Mouse (Mus musculus) intestine, postnatal 0 days (tissue): ENCODE results near the gene Psmb6. TPM values are rescaled to one million over a fixed set of nuclear protein-coding genes. Genes with fewer than 3 reads are reported as not detected.
A peak's percentile ranks its signal among the peaks of the same experiment; 100 is the strongest.

Source experiments
- ATAC-seq: fragments of 200-750 bp; cut with Nextera tagmentation; 2 replicates; pipeline ENCODE4 v1.8.0; 2017; ENCODE audit warnings: mild to moderate bottlenecking, moderate TSS enrichment, moderate library complexity
- H3K27ac ChIP-seq: fragments of 300-500 bp; sonication (generic); 2 replicates; pipeline ENCODE4 v1.5.1; 2014; ENCODE audit warnings: mild to moderate bottlenecking, low read depth, low read length, moderate library complexity
- H3K27me3 ChIP-seq: fragments of 300-500 bp; sonication (generic); replicated peaks from 2 replicates; pipeline ENCODE4 v1.6.1; 2014; ENCODE audit warnings: low read length, mixed read lengths; ENCODE audit not compliant: control insufficient read depth, insufficient read depth
- H3K36me3 ChIP-seq: fragments of 300-500 bp; sonication (generic); 2 replicates; pipeline ENCODE4 v1.6.1; 2014; ENCODE audit warnings: mild to moderate bottlenecking, moderate library complexity; ENCODE audit not compliant: control insufficient read depth, insufficient read depth
- H3K4me1 ChIP-seq: fragments of 300-500 bp; sonication (generic); replicated peaks from 2 replicates; pipeline ENCODE4 v1.6.1; 2014; ENCODE audit warnings: antibody characterized with exemption, low read length, mixed read lengths; ENCODE audit not compliant: control insufficient read depth, insufficient read depth
- H3K4me2 ChIP-seq: fragments of 300-500 bp; sonication (generic); replicated peaks from 2 replicates; pipeline ENCODE4 v1.6.1; 2014; ENCODE audit warnings: low read depth, mild to moderate bottlenecking, moderate library complexity
- H3K4me3 ChIP-seq: fragments of 300-500 bp; sonication (generic); 2 replicates; pipeline ENCODE4 v1.5.1; 2014; ENCODE audit warnings: low read depth, low read length
- H3K9ac ChIP-seq: fragments of 300-500 bp; sonication (generic); 2 replicates; pipeline ENCODE4 v1.6.1; 2014; ENCODE audit warnings: mild to moderate bottlenecking, low read depth, low read length
- H3K9me3 ChIP-seq: fragments of 300-500 bp; sonication (generic); 2 replicates; pipeline ENCODE4 v1.6.1; 2016; ENCODE audit warnings: mixed run types; ENCODE audit not compliant: control insufficient read depth
- CTCF ChIP-seq: sonication (generic); IDR thresholded peaks from 2 replicates; pipeline ENCODE4 v1.5.1; 2016; ENCODE audit warnings: low read depth, mild to moderate bottlenecking, control low read depth, antibody characterized with exemption, moderate library complexity
- WGBS: fragments of 180-500 bp; shearing (Covaris S2); extraction: QIAGEN DNeasy Blood & Tissue Kit; methylation state at CpG from one replicate; pipeline ENCODE4 v1.1.7; 2014; 5-methylcytosine and 5-hydroxymethylcytosine counted together
- polyA plus RNA-seq: library from polyadenylated mRNA; unstranded; fragments of >200 nt; fragmentation: Nextera tagmentation; extraction: Ambion mirVana; gene quantifications from 2 replicates; pipeline ENCODE4 v1.2.1, GENCODE M21; 2015

Psmb6 gene
- polyA plus RNA-seq, 1 experiment from 2014 or later: 489 TPM

DNA sequence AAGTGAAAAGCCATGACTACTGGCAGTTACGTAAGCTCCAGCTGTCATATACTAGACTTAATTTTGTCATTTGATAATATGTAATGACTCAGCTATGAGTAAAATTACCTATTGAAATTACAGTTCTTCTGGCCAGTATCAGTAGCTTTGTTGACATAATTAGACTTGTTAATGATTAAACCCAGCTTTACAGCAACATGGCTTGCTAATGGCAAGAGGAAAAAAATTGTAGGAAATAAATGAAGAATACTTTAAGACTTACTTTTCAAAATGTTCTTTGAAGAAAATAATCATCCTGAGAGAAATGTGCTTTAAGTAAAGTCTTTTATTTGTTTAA lies 24.7 kb upstream of the Psmb6 start:
- TF ChIP-seq CTCF: no peak
- ATAC-seq: peak; percentile 53
- WGBS: 35% methylated on average over 1 of the region's 1 CpGs
- Histone ChIP-seq H3K27ac (no peak overlapping the region), H3K4me2 (no peak overlapping the region), H3K9me3 (no peaks in the 10 kb centered on the region), H3K36me3 (no peaks in the 10 kb centered on the region), H3K27me3 (no peaks in the 10 kb centered on the region), H3K9ac (no peak overlapping the region), H3K4me3 (no peak overlapping the region), H3K4me1 (no peaks in the 10 kb centered on the region)

DNA sequence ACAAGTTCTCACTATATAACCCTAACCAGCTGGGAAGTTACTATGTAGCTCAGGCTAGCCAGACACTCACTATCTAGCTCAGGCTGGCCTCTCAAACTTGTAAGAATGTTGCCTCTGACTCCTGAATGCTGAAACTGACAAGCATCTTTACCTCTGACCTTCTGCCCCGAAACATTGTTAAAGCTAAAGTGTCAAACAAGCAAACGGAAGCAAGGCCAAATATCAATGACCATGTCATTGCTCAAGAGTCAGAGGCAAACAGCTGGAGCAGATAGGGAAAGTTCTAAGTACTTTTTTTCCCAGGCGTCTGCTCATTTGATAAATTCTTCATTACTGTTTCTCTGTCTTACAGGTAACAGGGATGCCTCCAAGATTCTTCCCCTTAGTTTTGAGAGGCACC lies 23.1 kb upstream of the Psmb6 start:
- H3K4me2 ChIP-seq: no peak overlapping the region
- H3K36me3 ChIP-seq: no peaks in the 10 kb centered on the region
- no peak overlapping the region; the same call in 1 of the 2 replicates for H3K27ac ChIP-seq
- no peaks in the 10 kb centered on the region for H3K9me3 ChIP-seq
- 0 out of 2 replicates have a peak, but pooled peaks cover 2% of the 10 kb centered on the region for H3K4me1 ChIP-seq
- H3K4me3 ChIP-seq: no peak overlapping the region
- H3K9ac ChIP-seq: no peak overlapping the region
- 28% methylated on average over 3 of the region's 3 CpGs for WGBS
- no peak for TF ChIP-seq CTCF
- no peak for ATAC-seq
- H3K27me3 ChIP-seq: no peaks in the 10 kb centered on the region

DNA sequence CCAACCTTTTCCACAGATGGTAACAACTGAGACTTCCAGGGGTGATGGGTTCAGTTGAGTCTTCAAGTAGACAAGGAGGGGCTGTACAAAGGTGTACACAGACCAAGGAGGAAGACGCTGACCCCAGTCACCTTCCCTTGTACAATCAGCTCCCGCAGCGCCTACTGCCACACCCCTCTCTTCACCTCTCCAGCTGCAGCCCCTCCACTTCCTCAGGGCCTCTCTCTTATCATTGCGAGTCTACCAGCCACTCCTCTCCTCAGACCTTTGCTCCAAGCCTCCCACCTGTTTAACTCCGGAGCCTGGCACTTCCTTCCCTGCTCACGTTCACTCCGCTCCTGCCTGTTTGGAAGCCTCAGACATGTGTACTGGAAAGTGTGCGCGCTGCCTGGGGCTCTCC lies 20.2 kb upstream of the Psmb6 start, which contains the start of gene Tm4sf5:
Gene Tm4sf5 (plus strand): TSS at position 275 of the 400 bp plus-strand sequence.
- Histone ChIP-seq H3K4me1 (0 out of 2 replicates have a peak, but pooled peaks cover 2% of the 10 kb centered on the region), H3K9me3 (no peaks in the 10 kb centered on the region), H3K4me2 (peak within 1 kb of the TSS; percentile 65), H3K27me3 (no peaks in the 10 kb centered on the region), H3K27ac (peak within 1 kb of the TSS; percentile 88), H3K4me3 (peak within 1 kb of the TSS; percentile 47), H3K36me3 (no peaks in the 10 kb centered on the region), H3K9ac (peak within 1 kb of the TSS; percentile 55)
- peak; percentile 90 for ATAC-seq
- TF ChIP-seq CTCF: no peak
- WGBS: 33% methylated on average over 9 of the region's 9 CpGs

DNA sequence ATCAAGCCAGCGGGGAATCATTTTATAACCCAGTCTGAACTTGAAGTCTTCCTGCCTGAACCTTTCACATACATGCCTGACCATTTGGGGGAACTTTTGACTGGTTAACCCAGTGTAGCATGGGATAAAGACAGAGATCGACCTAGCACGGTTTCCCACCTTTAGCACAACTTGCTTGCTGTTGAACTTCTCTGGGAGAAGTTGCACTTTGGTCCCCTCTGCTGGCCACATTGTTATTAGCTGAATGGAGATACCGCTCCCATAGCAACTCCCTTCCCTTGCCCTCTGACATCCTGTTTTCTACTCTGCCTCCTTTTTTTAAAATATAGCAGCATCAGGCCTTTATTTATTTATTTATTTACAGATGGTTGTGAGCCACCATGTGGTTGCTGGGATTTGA lies 18.8 kb upstream of the Psmb6 start:
- H3K9ac ChIP-seq: no peak overlapping the region
- 0 out of 2 replicates have a peak, but pooled peaks have one; percentile 18 for ATAC-seq
- H3K9me3 ChIP-seq: no peaks in the 10 kb centered on the region
- H3K4me1 ChIP-seq: 0 out of 2 replicates have a peak, but pooled peaks cover 2% of the 10 kb centered on the region
- peak overlapping the region; percentile 65 for H3K4me2 ChIP-seq
- WGBS: 11% methylated on average over 4 of the region's 4 CpGs
- peak; percentile 89 for TF ChIP-seq CTCF
- peaks cover 3% of the 10 kb centered on the region; the same call in 1 of the 2 replicates for H3K36me3 ChIP-seq
- no peaks in the 10 kb centered on the region for H3K27me3 ChIP-seq
- H3K27ac ChIP-seq: no peak overlapping the region
- H3K4me3 ChIP-seq: peak overlapping the region; percentile 47; the same call in 1 of the 2 replicates

DNA sequence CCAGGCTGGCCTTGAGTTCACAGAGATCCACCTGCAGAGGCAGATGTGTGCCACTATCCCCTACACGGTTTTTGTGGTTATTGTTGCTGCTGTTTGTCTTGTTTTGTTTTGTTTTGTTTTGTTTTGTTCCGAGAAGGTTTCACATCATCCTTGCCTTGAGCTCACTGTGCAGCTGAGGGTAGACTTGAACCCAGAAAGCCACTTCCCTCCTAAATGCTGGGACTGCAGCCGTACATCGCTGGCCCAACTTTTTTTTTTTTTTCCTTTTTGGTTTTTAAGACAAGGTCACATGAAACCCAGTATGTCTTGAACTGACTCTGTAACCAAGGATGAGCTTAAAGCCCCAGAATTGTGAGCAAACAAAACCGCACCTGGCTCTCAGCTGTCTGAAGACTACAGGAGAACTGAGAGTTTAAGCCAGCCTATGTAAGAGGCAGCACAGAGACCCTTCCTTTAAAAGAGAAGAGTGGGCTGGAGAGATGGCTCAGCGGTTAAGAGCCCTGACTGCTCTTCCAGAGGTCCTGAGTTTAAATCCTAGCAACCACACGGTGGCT lies 18.1 kb upstream of the Psmb6 start:
- Histone ChIP-seq H3K27me3 (no peaks in the 10 kb centered on the region), H3K4me1 (0 out of 2 replicates have a peak, but pooled peaks cover 2% of the 10 kb centered on the region), H3K4me3 (no peak overlapping the region), H3K36me3 (peaks cover 3% of the 10 kb centered on the region; the same call in 1 of the 2 replicates), H3K4me2 (no peak overlapping the region), H3K9ac (no peak overlapping the region), H3K9me3 (no peaks in the 10 kb centered on the region), H3K27ac (no peak overlapping the region)
- WGBS: 66% methylated on average over 7 of the region's 7 CpGs
- ATAC-seq: no peak
- no peak for TF ChIP-seq CTCF

DNA sequence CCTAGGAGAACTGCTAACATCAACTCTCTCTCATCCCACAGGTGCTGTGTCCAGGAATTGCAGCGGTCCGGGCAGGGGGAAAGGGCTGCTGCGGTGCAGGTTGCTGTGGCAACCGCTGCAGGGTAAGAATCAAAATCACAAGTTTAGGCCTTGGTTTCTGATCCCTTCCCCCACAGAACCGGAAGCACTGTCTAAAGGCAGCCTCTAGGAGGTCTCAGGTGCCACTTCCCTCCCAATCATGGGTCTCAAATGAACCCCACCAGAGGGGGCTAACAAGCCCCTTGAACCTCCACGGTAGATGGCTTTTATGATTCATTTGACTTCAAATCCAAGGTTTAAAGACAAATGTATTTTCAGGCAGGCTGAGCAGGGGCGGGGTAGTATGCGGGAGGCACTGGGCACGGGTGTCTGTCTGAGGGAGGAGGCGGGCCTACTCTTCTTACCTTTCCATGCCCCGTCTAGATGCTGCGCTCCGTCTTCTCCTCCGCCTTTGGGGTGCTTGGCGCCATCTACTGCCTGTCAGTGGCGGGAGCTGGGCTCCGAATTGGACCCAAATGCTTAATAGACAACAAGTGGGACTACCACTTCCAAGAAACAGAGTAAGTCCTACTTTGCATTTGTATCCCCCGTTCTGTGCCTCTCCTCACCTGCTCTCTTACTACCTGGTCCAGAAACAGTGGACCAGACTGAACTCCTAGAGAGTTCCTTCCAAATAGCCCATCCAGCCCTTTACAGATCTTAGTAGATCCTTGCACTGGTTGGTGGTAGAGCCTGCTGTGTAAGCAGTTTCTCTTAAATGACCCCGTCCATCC lies 15.2 kb upstream of the Psmb6 start:
- Histone ChIP-seq H3K9ac (no peak overlapping the region), H3K27me3 (no peaks in the 10 kb centered on the region), H3K9me3 (no peaks in the 10 kb centered on the region), H3K4me1 (0 out of 2 replicates have a peak, but pooled peaks cover 2% of the 10 kb centered on the region), H3K4me3 (no peak overlapping the region), H3K4me2 (peak overlapping the region; percentile 31), H3K36me3 (peaks cover 3% of the 10 kb centered on the region; the same call in 1 of the 2 replicates), H3K27ac (no peak overlapping the region)
- peak; percentile 81 for TF ChIP-seq CTCF
- no peak for ATAC-seq
- WGBS: 14% methylated on average over 19 of the region's 19 CpGs
